Mouse (Mus musculus) hindbrain, embryonic 13.5 days (tissue): ENCODE measurements around the gene Mcub. TPM values are rescaled to one million over a fixed set of nuclear protein-coding genes. Genes with fewer than 3 reads are reported as not detected.

ENCODE experiments used
- ATAC-seq: fragments of 200-750 bp; cut with Nextera tagmentation; 2 replicates; pipeline ENCODE4 v1.8.0; 2017; ENCODE audit warnings: moderate TSS enrichment; ENCODE audit not compliant: low FRiP score
- H3K27ac ChIP-seq: fragments of 300-500 bp; sonication (generic); 2 replicates; pipeline ENCODE4 v1.5.1; 2015; ENCODE audit warnings: inconsistent platforms, mild to moderate bottlenecking, moderate library complexity
- H3K27me3 ChIP-seq: fragments of 300-500 bp; sonication (generic); 2 replicates; pipeline ENCODE4 v1.6.1; 2015; ENCODE audit warnings: mild to moderate bottlenecking, inconsistent platforms
- H3K36me3 ChIP-seq: fragments of 300-500 bp; sonication (generic); 2 replicates; pipeline ENCODE4 v1.6.1; 2015; ENCODE audit warnings: mild to moderate bottlenecking, inconsistent platforms
- H3K4me1 ChIP-seq: fragments of 300-500 bp; sonication (generic); replicated peaks from 2 replicates; pipeline ENCODE4 v1.6.1; 2015; ENCODE audit warnings: inconsistent platforms
- H3K4me2 ChIP-seq: fragments of 300-500 bp; sonication (generic); 2 replicates; pipeline ENCODE4 v1.6.1; 2015; ENCODE audit warnings: inconsistent platforms, mild to moderate bottlenecking, moderate library complexity
- H3K4me3 ChIP-seq: fragments of 300-500 bp; sonication (generic); 2 replicates; pipeline ENCODE4 v1.5.1; 2015; ENCODE audit warnings: mild to moderate bottlenecking, inconsistent platforms
- H3K9ac ChIP-seq: fragments of 300-500 bp; sonication (generic); 2 replicates; pipeline ENCODE4 v1.6.1; 2015; ENCODE audit warnings: mild to moderate bottlenecking, inconsistent platforms
- H3K9me3 ChIP-seq: fragments of 300-500 bp; sonication (generic); 2 replicates; pipeline ENCODE4 v1.6.1; 2016; ENCODE audit warnings: inconsistent platforms
- WGBS: fragments of 180-500 bp; shearing (Covaris S2); methylation state at CpG from one replicate; pipeline ENCODE4 v1.1.7; 2015; 5-methylcytosine and 5-hydroxymethylcytosine counted together
- polyA plus RNA-seq: library from polyadenylated mRNA; unstranded; fragments of >200 nt; fragmentation: Nextera tagmentation; extraction: Ambion mirVana; gene quantifications from 2 replicates; pipeline ENCODE4 v1.2.1, GENCODE M21; 2015

Gene Mcub
- polyA plus RNA-seq, 1 experiment from 2014 or later = 4.0 TPM

- Histone ChIP-seq H3K4me2 (no peak overlapping the region), H3K9me3 (no peaks in the 10 kb centered on the region), H3K27me3 (no peaks in the 10 kb centered on the region), H3K9ac (no peak overlapping the region), H3K4me3 (no peak overlapping the region), H3K27ac (no peak overlapping the region), H3K36me3 (peaks cover 26% of the 10 kb centered on the region), H3K4me1 (no peaks in the 10 kb centered on the region)
- WGBS = 63% methylated on average over 6 of the region's 6 CpGs
- ATAC-seq = no peak
These were observed 9.5 kb upstream of the Mcub start for GRCm38 (mm10) chr3:129979510-129979909.

- H3K4me1 ChIP-seq = no peaks in the 10 kb centered on the region
- H3K4me3 ChIP-seq = no peak overlapping the region
- no peak overlapping the region for H3K4me2 ChIP-seq
- peaks cover 20% of the 10 kb centered on the region for H3K36me3 ChIP-seq
- 80% methylated on average over 9 of the region's 9 CpGs for WGBS
- ATAC-seq = no peak
- H3K9me3 ChIP-seq = no peaks in the 10 kb centered on the region
- H3K9ac ChIP-seq = no peak overlapping the region
- H3K27me3 ChIP-seq = no peaks in the 10 kb centered on the region
- no peak overlapping the region for H3K27ac ChIP-seq
These were observed 8.7 kb upstream of the Mcub start for GRCm38 (mm10) chr3:129978716-129979115.

- WGBS = 87% methylated on average over 5 of the region's 5 CpGs
- H3K4me3 ChIP-seq = no peak overlapping the region
- H3K9me3 ChIP-seq = no peaks in the 10 kb centered on the region
- no peak overlapping the region for H3K9ac ChIP-seq
- H3K27ac ChIP-seq = no peak overlapping the region
- 0 out of 2 replicates have a peak, but pooled peaks cover 4% of the 10 kb centered on the region for H3K27me3 ChIP-seq
- no peak for ATAC-seq
- H3K4me1 ChIP-seq = peaks cover 1% of the 10 kb centered on the region; the same call in 1 of the 2 replicates
- no peaks in the 10 kb centered on the region for H3K36me3 ChIP-seq
- no peak overlapping the region for H3K4me2 ChIP-seq
These were observed 6.3 kb upstream of the Mcub start for GRCm38 (mm10) chr3:129976317-129976716.

- Histone ChIP-seq H3K9me3 (no peaks in the 10 kb centered on the region), H3K4me2 (peak overlapping the region; percentile 99), H3K9ac (peak overlapping the region; percentile 36; the same call in 1 of the 2 replicates), H3K36me3 (no peaks in the 10 kb centered on the region), H3K4me3 (peak overlapping the region; percentile 58), H3K27me3 (peaks cover 37% of the 10 kb centered on the region), H3K4me1 (peaks cover 24% of the 10 kb centered on the region), H3K27ac (0 out of 2 replicates have a peak overlapping the region, but pooled peaks have one; percentile 9)
- WGBS = 20% methylated on average over 19 of the region's 19 CpGs
- ATAC-seq = peak; percentile 87
These were observed 816 bp upstream of the Mcub start for GRCm38 (mm10) chr3:129970529-129971515.

GRCm38 (mm10) chr3:129969031-129969430 lies 975 bp downstream of the Mcub start:
- ATAC-seq = no peak; the same call in 1 of the 2 replicates
- 42% methylated on average over 10 of the region's 10 CpGs for WGBS
- Histone ChIP-seq H3K27me3 (peaks cover 37% of the 10 kb centered on the region), H3K4me1 (peaks cover 24% of the 10 kb centered on the region), H3K9me3 (no peaks in the 10 kb centered on the region), H3K27ac (no peak overlapping the region), H3K4me2 (peak overlapping the region; percentile 99), H3K36me3 (no peaks in the 10 kb centered on the region), H3K9ac (peak overlapping the region; percentile 72; the same call in 1 of the 2 replicates), H3K4me3 (peak overlapping the region; percentile 58)

- H3K9ac ChIP-seq = no peak overlapping the region
- no peaks in the 10 kb centered on the region for H3K9me3 ChIP-seq
- 69% methylated on average over 9 of the region's 9 CpGs for WGBS
- no peak overlapping the region for H3K27ac ChIP-seq
- H3K36me3 ChIP-seq = no peaks in the 10 kb centered on the region
- H3K4me2 ChIP-seq = no peak overlapping the region
- H3K27me3 ChIP-seq = peaks cover 37% of the 10 kb centered on the region
- H3K4me3 ChIP-seq = no peak overlapping the region
- peaks cover 24% of the 10 kb centered on the region for H3K4me1 ChIP-seq
- ATAC-seq = no peak
These were observed 2.1 kb downstream of the Mcub start for GRCm38 (mm10) chr3:129967874-129968273.

- Histone ChIP-seq H3K9me3 (no peaks in the 10 kb centered on the region), H3K27me3 (peaks cover 21% of the 10 kb centered on the region), H3K4me3 (no peak overlapping the region), H3K4me2 (no peak overlapping the region), H3K36me3 (no peaks in the 10 kb centered on the region), H3K4me1 (peaks cover 6% of the 10 kb centered on the region), H3K27ac (no peak overlapping the region), H3K9ac (no peak overlapping the region)
- WGBS = 93% methylated on average over 8 of the region's 8 CpGs
- no peak for ATAC-seq
These were observed 5.3 kb downstream of the Mcub start for GRCm38 (mm10) chr3:129964681-129965080.

- Histone ChIP-seq H3K27ac (no peak overlapping the region), H3K4me2 (no peak overlapping the region), H3K9ac (no peak overlapping the region), H3K27me3 (0 out of 2 replicates have a peak, but pooled peaks cover 6% of the 10 kb centered on the region), H3K4me3 (no peak overlapping the region), H3K4me1 (no peaks in the 10 kb centered on the region), H3K36me3 (no peaks in the 10 kb centered on the region), H3K9me3 (no peaks in the 10 kb centered on the region)
- no peak for ATAC-seq
- WGBS = 77% methylated on average over 8 of the region's 8 CpGs
These were observed 7.5 kb downstream of the Mcub start for GRCm38 (mm10) chr3:129962533-129962932.

GRCm38 (mm10) chr3:129953296-129953695 lies 16.7 kb downstream of the Mcub start:
- no peak overlapping the region for H3K9ac ChIP-seq
- 88% methylated on average over 4 of the region's 4 CpGs for WGBS
- no peak overlapping the region for H3K4me2 ChIP-seq
- no peaks in the 10 kb centered on the region for H3K36me3 ChIP-seq
- no peak for ATAC-seq
- H3K9me3 ChIP-seq = no peaks in the 10 kb centered on the region
- H3K27me3 ChIP-seq = no peaks in the 10 kb centered on the region
- no peak overlapping the region for H3K4me3 ChIP-seq
- no peaks in the 10 kb centered on the region for H3K4me1 ChIP-seq
- H3K27ac ChIP-seq = no peak overlapping the region

- Histone ChIP-seq H3K27ac (no peak overlapping the region), H3K27me3 (no peaks in the 10 kb centered on the region), H3K4me1 (no peaks in the 10 kb centered on the region), H3K4me3 (no peak overlapping the region), H3K4me2 (no peak overlapping the region), H3K36me3 (no peaks in the 10 kb centered on the region), H3K9ac (no peak overlapping the region), H3K9me3 (no peaks in the 10 kb centered on the region)
- no peak for ATAC-seq
- WGBS = 87% methylated on average over 5 of the region's 5 CpGs
These were observed 20.7 kb downstream of the Mcub start for GRCm38 (mm10) chr3:129949158-129949773.

GRCm38 (mm10) chr3:129948359-129948758 lies 21.6 kb downstream of the Mcub start:
- H3K27me3 ChIP-seq = no peaks in the 10 kb centered on the region
- no peak for ATAC-seq
- 91% methylated on average over 5 of the region's 5 CpGs for WGBS

GRCm38 (mm10) chr3:129946217-129946914 lies 23.6 kb downstream of the Mcub start:
- 83% methylated on average over 5 of the region's 5 CpGs for WGBS
- H3K4me1 ChIP-seq = no peaks in the 10 kb centered on the region
- no peak for ATAC-seq
- no peaks in the 10 kb centered on the region for H3K36me3 ChIP-seq
- no peaks in the 10 kb centered on the region for H3K27me3 ChIP-seq
- H3K4me3 ChIP-seq = no peak overlapping the region
- H3K9ac ChIP-seq = no peak overlapping the region
- no peak overlapping the region for H3K4me2 ChIP-seq
- no peak overlapping the region for H3K27ac ChIP-seq
- H3K9me3 ChIP-seq = no peaks in the 10 kb centered on the region

More at GRCm38 (mm10) chr3:129948359-129948758, 21.6 kb downstream of the Mcub start:
- Histone ChIP-seq H3K4me3 (no peak overlapping the region), H3K9ac (no peak overlapping the region), H3K4me1 (no peaks in the 10 kb centered on the region), H3K9me3 (no peaks in the 10 kb centered on the region), H3K27ac (no peak overlapping the region), H3K36me3 (no peaks in the 10 kb centered on the region), H3K4me2 (no peak overlapping the region)
